Mouse (Mus musculus) neural tube, embryonic 14.5 days (tissue): ENCODE measurements around the gene Dennd2a. TPM values are rescaled to one million over a fixed set of nuclear protein-coding genes. Genes with fewer than 3 reads are reported as not detected.

Source experiments
- ATAC-seq: fragments of 200-750 bp; cut with Nextera tagmentation; 2 replicates; pipeline ENCODE4 v1.8.0; 2017; ENCODE audit warnings: low read depth, mild to moderate bottlenecking, moderate TSS enrichment, moderate library complexity
- H3K27ac ChIP-seq: fragments of 300-500 bp; sonication (generic); 2 replicates; pipeline ENCODE4 v1.5.1; 2014; ENCODE audit warnings: low read depth, mild to moderate bottlenecking, control low read depth, low read length, moderate library complexity, mixed read lengths
- H3K27me3 ChIP-seq: fragments of 300-500 bp; sonication (generic); 2 replicates; pipeline ENCODE4 v1.6.1; 2014; ENCODE audit warnings: low read length; ENCODE audit not compliant: control insufficient read depth, insufficient read depth
- H3K36me3 ChIP-seq: fragments of 300-500 bp; sonication (generic); 2 replicates; pipeline ENCODE4 v1.6.1; 2014; ENCODE audit warnings: low read length, mixed read lengths; ENCODE audit not compliant: control insufficient read depth, insufficient read depth
- H3K4me1 ChIP-seq: fragments of 300-500 bp; sonication (generic); 2 replicates; pipeline ENCODE4 v1.6.1; 2014; ENCODE audit warnings: low read length; ENCODE audit not compliant: control insufficient read depth, insufficient read depth
- H3K4me2 ChIP-seq: fragments of 300-500 bp; sonication (generic); 2 replicates; pipeline ENCODE4 v1.6.1; 2014; ENCODE audit warnings: mild to moderate bottlenecking, low read depth, low read length, control low read depth
- H3K4me3 ChIP-seq: fragments of 300-500 bp; sonication (generic); 2 replicates; pipeline ENCODE4 v1.5.1; 2014; ENCODE audit warnings: low read depth, low read length, control low read depth, mixed read lengths
- H3K9ac ChIP-seq: fragments of 300-500 bp; sonication (generic); replicated peaks from 2 replicates; pipeline ENCODE4 v1.6.1; 2014; ENCODE audit warnings: low read depth, mild to moderate bottlenecking, control low read depth, low read length, mixed read lengths
- H3K9me3 ChIP-seq: fragments of 300-500 bp; sonication (generic); 2 replicates; pipeline ENCODE4 v1.6.1; 2016; ENCODE audit warnings: low read length; ENCODE audit not compliant: control insufficient read depth
- WGBS: fragments of 180-500 bp; shearing (Covaris S2); extraction: QIAGEN DNeasy Blood & Tissue Kit; methylation state at CpG from one replicate; pipeline ENCODE4 v1.1.7; 2014; 5-methylcytosine and 5-hydroxymethylcytosine counted together
- polyA plus RNA-seq: library from polyadenylated mRNA; unstranded; fragments of >200 nt; fragmentation: Nextera tagmentation; extraction: Ambion mirVana; gene quantifications from 2 replicates; pipeline ENCODE4 v1.2.1, GENCODE M21; 2014

The Dennd2a gene
- polyA plus RNA-seq, 1 experiment from 2014 or later = 20.1 TPM

GRCm38 (mm10) chr6:39528671-39529535 is 28.8 kb downstream of the Dennd2a start:
- Histone ChIP-seq H3K4me1 (peaks cover 13% of the 10 kb centered on the region), H3K4me2 (peak overlapping the region; percentile 7; the same call in 1 of the 2 replicates), H3K4me3 (no peak overlapping the region), H3K27me3 (no peaks in the 10 kb centered on the region), H3K9ac (no peak overlapping the region), H3K27ac (peak overlapping the region; percentile 73), H3K36me3 (no peaks in the 10 kb centered on the region), H3K9me3 (no peaks in the 10 kb centered on the region)
- ATAC-seq = peak; percentile 92
- 40% methylated on average over 12 of the region's 12 CpGs for WGBS

GRCm38 (mm10) chr6:39527811-39528210 is 29.9 kb downstream of the Dennd2a start:
- WGBS = 30% methylated on average over 4 of the region's 4 CpGs
- peaks cover 4% of the 10 kb centered on the region; the same call in 1 of the 2 replicates for H3K36me3 ChIP-seq
- no peaks in the 10 kb centered on the region for H3K27me3 ChIP-seq
- H3K4me1 ChIP-seq = peaks cover 13% of the 10 kb centered on the region
- peak overlapping the region; percentile 73 for H3K27ac ChIP-seq
- H3K4me3 ChIP-seq = no peak overlapping the region
- no peak overlapping the region for H3K9ac ChIP-seq
- H3K4me2 ChIP-seq = no peak overlapping the region
- H3K9me3 ChIP-seq = no peaks in the 10 kb centered on the region
- peak; percentile 30; the same call in 1 of the 2 replicates for ATAC-seq

- WGBS = 83% methylated on average over 7 of the region's 7 CpGs
- H3K4me3 ChIP-seq = no peak overlapping the region
- H3K36me3 ChIP-seq = peaks cover 9% of the 10 kb centered on the region; the same call in 1 of the 2 replicates
- no peaks in the 10 kb centered on the region for H3K27me3 ChIP-seq
- no peak overlapping the region for H3K27ac ChIP-seq
- H3K9me3 ChIP-seq = no peaks in the 10 kb centered on the region
- peaks cover 13% of the 10 kb centered on the region for H3K4me1 ChIP-seq
- ATAC-seq = no peak
- H3K9ac ChIP-seq = no peak overlapping the region
- H3K4me2 ChIP-seq = no peak overlapping the region
Observed at GRCm38 (mm10) chr6:39527337-39527784, 30.3 kb downstream of the Dennd2a start.

GRCm38 (mm10) chr6:39526797-39527196 is 30.9 kb downstream of the Dennd2a start:
- no peak for ATAC-seq
- Histone ChIP-seq H3K4me1 (peaks cover 13% of the 10 kb centered on the region), H3K4me3 (no peak overlapping the region), H3K27me3 (no peaks in the 10 kb centered on the region), H3K4me2 (no peak overlapping the region), H3K36me3 (peaks cover 12% of the 10 kb centered on the region; the same call in 1 of the 2 replicates), H3K9me3 (no peaks in the 10 kb centered on the region), H3K27ac (no peak overlapping the region), H3K9ac (no peak overlapping the region)
- 74% methylated on average over 9 of the region's 10 CpGs for WGBS

GRCm38 (mm10) chr6:39523161-39523560 is 34.5 kb downstream of the Dennd2a start:
- Histone ChIP-seq H3K9ac (no peak overlapping the region), H3K27ac (no peak overlapping the region), H3K36me3 (peaks cover 19% of the 10 kb centered on the region; the same call in 1 of the 2 replicates), H3K4me3 (no peak overlapping the region), H3K9me3 (0 out of 2 replicates have a peak, but pooled peaks cover 3% of the 10 kb centered on the region), H3K4me1 (peaks cover 4% of the 10 kb centered on the region; the same call in 1 of the 2 replicates), H3K27me3 (no peaks in the 10 kb centered on the region), H3K4me2 (no peak overlapping the region)
- WGBS = 96% methylated on average over 13 of the region's 13 CpGs
- ATAC-seq = no peak

- Histone ChIP-seq H3K36me3 (peaks cover 19% of the 10 kb centered on the region; the same call in 1 of the 2 replicates), H3K27me3 (no peaks in the 10 kb centered on the region), H3K9me3 (0 out of 2 replicates have a peak, but pooled peaks cover 3% of the 10 kb centered on the region), H3K9ac (no peak overlapping the region), H3K27ac (no peak overlapping the region), H3K4me1 (no peaks in the 10 kb centered on the region), H3K4me3 (no peak overlapping the region), H3K4me2 (no peak overlapping the region)
- WGBS = 90% methylated on average over 5 of the region's 5 CpGs
- no peak for ATAC-seq
Observed at GRCm38 (mm10) chr6:39522425-39522824, 35.2 kb downstream of the Dennd2a start.

- ATAC-seq = peak; percentile 48; the same call in 1 of the 2 replicates
- H3K36me3 ChIP-seq = peaks cover 4% of the 10 kb centered on the region; the same call in 1 of the 2 replicates
- 0 out of 2 replicates have a peak, but pooled peaks cover 5% of the 10 kb centered on the region for H3K4me1 ChIP-seq
- no peaks in the 10 kb centered on the region for H3K27me3 ChIP-seq
- H3K4me2 ChIP-seq = no peak overlapping the region
- H3K9ac ChIP-seq = no peak overlapping the region
- 40% methylated on average over 6 of the region's 6 CpGs for WGBS
- H3K4me3 ChIP-seq = no peak overlapping the region
- H3K27ac ChIP-seq = peak overlapping the region; percentile 76
- 0 out of 2 replicates have a peak, but pooled peaks cover 3% of the 10 kb centered on the region for H3K9me3 ChIP-seq
Observed at GRCm38 (mm10) chr6:39515739-39516131, 41.9 kb downstream of the Dennd2a start.

- H3K4me1 ChIP-seq = 0 out of 2 replicates have a peak, but pooled peaks cover 5% of the 10 kb centered on the region
- H3K4me3 ChIP-seq = no peak overlapping the region
- H3K27me3 ChIP-seq = no peaks in the 10 kb centered on the region
- peak overlapping the region; percentile 76 for H3K27ac ChIP-seq
- H3K9ac ChIP-seq = no peak overlapping the region
- H3K4me2 ChIP-seq = no peak overlapping the region
- no peaks in the 10 kb centered on the region for H3K9me3 ChIP-seq
- no peaks in the 10 kb centered on the region for H3K36me3 ChIP-seq
- ATAC-seq = peak; percentile 62
- WGBS = 57% methylated on average over 11 of the region's 11 CpGs
Observed at GRCm38 (mm10) chr6:39515040-39515738, 42.5 kb downstream of the Dennd2a start.
